Mouse (Mus musculus): ENCODE measurements at regions not wholly inside any gene's neighbourhood (a gene's known extent, or its start where the extent isn't known, plus 50 kb on each side); places are given as distances from the start of the nearest gene placed in this dataset.

DNA sequence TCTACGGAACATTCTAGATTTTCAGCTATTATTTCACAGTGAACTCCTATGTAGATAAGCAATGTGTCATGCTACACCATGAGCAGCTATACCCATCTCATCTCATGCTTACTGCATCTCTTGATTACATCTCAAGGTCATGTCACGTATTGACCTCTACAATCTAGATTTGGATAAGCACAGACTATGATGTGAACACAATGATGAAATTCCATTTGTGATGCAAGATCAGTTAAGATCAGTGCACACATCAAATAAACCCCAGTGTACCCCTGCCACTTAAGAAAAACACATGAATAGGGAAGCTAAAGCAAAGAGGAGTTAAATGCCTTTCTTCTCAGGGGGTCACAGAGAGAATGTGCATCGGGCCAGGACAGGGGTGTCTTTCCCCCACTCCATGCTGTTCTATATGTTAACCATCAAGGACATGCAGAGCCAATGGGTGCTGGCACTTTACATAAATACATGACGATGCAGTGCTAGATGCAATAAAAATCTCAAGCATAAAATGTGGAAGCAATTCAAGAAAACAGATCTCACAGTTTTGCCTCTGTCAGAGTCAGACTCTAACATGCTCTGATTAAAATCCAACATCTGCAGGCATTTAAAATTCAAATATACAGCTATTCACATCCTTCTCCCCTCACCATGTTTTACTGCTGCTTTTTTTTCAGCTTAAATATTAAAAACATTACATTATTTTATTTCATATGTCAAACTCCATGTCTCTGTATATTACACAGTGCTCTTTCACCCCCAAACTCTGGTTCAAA lies 157.1 kb upstream of the Gm15217 start:
- TF ChIP-seq CTCF (IDR thresholded peaks at IDR 0.05; ENCODE audit: extremely low read depth, insufficient read depth, low read length) (no peak), POLR2A (IDR thresholded peaks at IDR 0.05; ENCODE audit: extremely low read depth, insufficient read depth, low read length) (no peak)

All from cortical plate, adult 2 months (tissue).